Mouse (Mus musculus): ENCODE data around the gene Cox5a. TPM values are rescaled to one million over a fixed set of nuclear protein-coding genes. Genes with fewer than 3 reads are reported as not detected.

Gene Cox5a
- polyA plus RNA-seq, 1 experiment from 2014 or later = 761 TPM

DNA sequence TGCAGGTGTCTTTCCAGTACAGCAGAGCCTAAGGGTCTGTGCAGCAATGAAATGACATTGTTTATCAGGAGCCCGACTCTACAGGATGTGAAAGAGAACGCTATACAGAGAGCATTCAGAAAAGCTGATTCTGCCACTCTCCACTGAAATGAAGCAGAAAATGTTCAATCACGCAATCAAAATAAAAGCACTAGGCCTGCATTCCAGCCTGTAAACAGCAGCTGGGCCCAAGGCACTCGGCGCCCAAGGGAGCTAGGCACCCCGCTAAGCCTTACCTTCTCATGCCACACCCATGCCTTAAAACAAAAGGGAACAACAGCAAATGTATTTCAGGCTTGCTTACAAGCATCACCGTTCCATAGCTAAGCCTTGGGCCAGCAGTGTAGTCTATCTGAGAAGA lies 22.5 kb upstream of the Cox5a start:
- Histone ChIP-seq H3K36me3 (replicated peaks; ENCODE audit: insufficient read depth, low read length) (no peaks in the 10 kb centered on the region), H3K9me3 (ENCODE audit: low read length) (no peaks in the 10 kb centered on the region), H3K27me3 (ENCODE audit: insufficient read depth, low read length) (peaks cover 36% of the 10 kb centered on the region), H3K4me2 (ENCODE audit: low read depth, low read length) (no peak overlapping the region), H3K4me1 (ENCODE audit: insufficient read depth) (peaks cover 10% of the 10 kb centered on the region; the same call in 1 of the 2 replicates), H3K9ac (replicated peaks) (no peak overlapping the region), H3K27ac (ENCODE audit: low read depth) (no peak overlapping the region), H3K4me3 (ENCODE audit: low read depth, low read length) (no peak overlapping the region)
- DNase-seq (no peak), ATAC-seq (no peak)
- TF ChIP-seq CTCF (IDR thresholded peaks at IDR 0.05; ENCODE audit: low read depth) = no peak
- TF ChIP-seq EP300 (IDR thresholded peaks at IDR 0.05; ENCODE audit: low read depth) = no peak
- WGBS (ENCODE audit: insufficient replicate concordance) = 62% methylated on average over 7 of the region's 7 CpGs

DNA sequence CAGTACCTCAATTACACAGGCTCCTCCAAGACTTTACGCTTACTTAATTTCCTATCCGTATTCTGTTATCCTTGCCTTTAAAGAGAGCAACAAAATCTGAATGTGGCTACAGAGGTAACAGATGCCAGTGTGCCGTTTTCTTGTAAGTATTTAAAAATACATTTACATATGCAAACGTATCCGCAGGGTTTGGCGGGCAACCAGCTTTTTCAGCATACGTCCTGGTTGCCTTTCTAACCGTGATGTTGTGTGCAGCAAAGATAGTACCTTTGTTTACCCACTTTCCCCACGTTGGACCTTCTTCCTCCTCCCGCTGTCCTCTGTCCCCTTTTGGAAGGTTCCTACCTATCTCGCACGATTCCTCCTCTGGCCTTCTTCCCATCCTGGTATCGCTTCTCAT lies 19.6 kb upstream of the Cox5a start:
- TF ChIP-seq EP300 (IDR thresholded peaks at IDR 0.05; ENCODE audit: low read depth) = no peak
- no peak for TF ChIP-seq CTCF (IDR thresholded peaks at IDR 0.05; ENCODE audit: low read depth)
- Histone ChIP-seq H3K27ac (ENCODE audit: low read depth) (no peak overlapping the region), H3K4me2 (ENCODE audit: low read depth, low read length) (no peak overlapping the region), H3K9me3 (ENCODE audit: low read length) (no peaks in the 10 kb centered on the region), H3K4me1 (ENCODE audit: insufficient read depth) (peaks cover 35% of the 10 kb centered on the region), H3K9ac (replicated peaks) (no peak overlapping the region), H3K27me3 (ENCODE audit: insufficient read depth, low read length) (peaks cover 60% of the 10 kb centered on the region), H3K36me3 (replicated peaks; ENCODE audit: insufficient read depth, low read length) (no peaks in the 10 kb centered on the region), H3K4me3 (ENCODE audit: low read depth, low read length) (no peak overlapping the region)
- WGBS (ENCODE audit: insufficient replicate concordance) = 12% methylated on average over 13 of the region's 13 CpGs
- DNase-seq (no peak), ATAC-seq (no peak)

DNA sequence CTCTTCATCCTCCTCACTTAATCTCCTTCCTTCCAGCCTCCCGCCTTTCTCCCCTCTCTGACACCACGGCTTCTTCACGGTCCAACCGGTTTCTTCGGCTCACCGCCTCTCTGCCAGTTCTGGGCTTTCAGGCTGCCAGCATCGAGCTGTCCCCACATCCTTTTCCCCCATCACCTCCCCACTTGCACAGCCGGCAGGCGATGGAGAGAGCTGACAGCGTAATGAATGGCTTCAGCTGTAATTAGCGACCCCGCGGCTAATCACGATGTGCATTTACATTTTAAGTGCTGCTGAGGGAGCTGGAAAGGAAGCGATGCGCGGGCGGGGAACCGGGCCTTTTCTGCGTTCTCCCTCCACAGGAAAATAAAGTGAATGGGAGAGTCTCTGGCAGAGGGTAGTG lies 19.2 kb upstream of the Cox5a start:
- peaks cover 60% of the 10 kb centered on the region for H3K27me3 ChIP-seq (ENCODE audit: insufficient read depth, low read length)
- ATAC-seq (no peak), DNase-seq (no peak)
- no peak overlapping the region for H3K4me3 ChIP-seq (ENCODE audit: low read depth, low read length)
- TF ChIP-seq CTCF (IDR thresholded peaks at IDR 0.05; ENCODE audit: low read depth) (no peak), EP300 (IDR thresholded peaks at IDR 0.05; ENCODE audit: low read depth) (no peak)
- H3K4me2 ChIP-seq (ENCODE audit: low read depth, low read length) = no peak overlapping the region
- H3K36me3 ChIP-seq (replicated peaks; ENCODE audit: insufficient read depth, low read length) = no peaks in the 10 kb centered on the region
- no peak overlapping the region for H3K27ac ChIP-seq (ENCODE audit: low read depth)
- no peak overlapping the region for H3K9ac ChIP-seq (replicated peaks)
- peaks cover 35% of the 10 kb centered on the region for H3K4me1 ChIP-seq (ENCODE audit: insufficient read depth)
- WGBS (ENCODE audit: insufficient replicate concordance) = 3% methylated on average over 20 of the region's 20 CpGs
- H3K9me3 ChIP-seq (ENCODE audit: low read length) = no peaks in the 10 kb centered on the region

DNA sequence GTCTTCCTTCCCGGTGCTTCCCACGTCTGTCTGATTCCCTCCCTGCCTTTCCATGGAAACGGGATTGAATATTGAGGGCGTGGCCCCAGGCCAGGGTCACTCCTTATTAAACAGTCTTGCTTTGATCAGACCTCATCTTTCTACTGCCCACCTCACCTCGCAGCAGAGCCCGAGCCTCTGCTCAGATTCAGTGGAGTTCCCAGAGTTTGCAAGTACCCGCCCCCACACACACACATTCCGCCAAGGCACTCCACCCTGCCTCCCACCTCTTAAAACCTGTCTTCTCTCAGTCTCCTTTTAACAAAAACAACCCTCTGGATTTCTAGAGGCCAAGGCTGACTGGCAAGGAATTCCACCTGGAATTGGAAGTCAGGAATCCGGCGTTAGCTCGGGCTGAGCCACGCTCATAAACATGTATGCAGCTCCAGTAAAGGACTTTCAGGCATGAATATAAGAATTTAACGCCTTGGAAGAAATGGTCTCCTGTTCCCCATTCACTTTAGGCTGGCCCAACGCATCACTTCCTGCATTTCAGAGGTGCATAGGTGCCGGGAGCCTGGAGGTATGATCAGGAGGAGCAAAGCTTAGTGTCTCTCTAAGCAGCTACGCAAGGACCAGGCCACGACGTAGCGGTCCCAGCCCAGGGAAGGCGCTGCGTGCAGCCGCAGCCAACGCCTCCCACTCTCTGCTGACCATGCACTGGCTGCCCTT lies 18.0 kb upstream of the Cox5a start:
- ATAC-seq = no peak
- H3K9ac ChIP-seq (replicated peaks) = no peak overlapping the region
- 8% methylated on average over 23 of the region's 23 CpGs for WGBS (ENCODE audit: insufficient replicate concordance)
- H3K27ac ChIP-seq (ENCODE audit: low read depth) = no peak overlapping the region
- TF ChIP-seq CTCF (IDR thresholded peaks at IDR 0.05; ENCODE audit: low read depth) = no peak
- TF ChIP-seq EP300 (IDR thresholded peaks at IDR 0.05; ENCODE audit: low read depth) = no peak
- peaks cover 60% of the 10 kb centered on the region for H3K27me3 ChIP-seq (ENCODE audit: insufficient read depth, low read length)
- peak overlapping the region; percentile 76; the same call in 1 of the 2 replicates for H3K4me2 ChIP-seq (ENCODE audit: low read depth, low read length)
- peaks cover 29% of the 10 kb centered on the region for H3K4me1 ChIP-seq (ENCODE audit: insufficient read depth)
- no peaks in the 10 kb centered on the region for H3K36me3 ChIP-seq (replicated peaks; ENCODE audit: insufficient read depth, low read length)
- no peak for DNase-seq
- H3K4me3 ChIP-seq (ENCODE audit: low read depth, low read length) = peak overlapping the region; percentile 46
- no peaks in the 10 kb centered on the region for H3K9me3 ChIP-seq (ENCODE audit: low read length)

DNA sequence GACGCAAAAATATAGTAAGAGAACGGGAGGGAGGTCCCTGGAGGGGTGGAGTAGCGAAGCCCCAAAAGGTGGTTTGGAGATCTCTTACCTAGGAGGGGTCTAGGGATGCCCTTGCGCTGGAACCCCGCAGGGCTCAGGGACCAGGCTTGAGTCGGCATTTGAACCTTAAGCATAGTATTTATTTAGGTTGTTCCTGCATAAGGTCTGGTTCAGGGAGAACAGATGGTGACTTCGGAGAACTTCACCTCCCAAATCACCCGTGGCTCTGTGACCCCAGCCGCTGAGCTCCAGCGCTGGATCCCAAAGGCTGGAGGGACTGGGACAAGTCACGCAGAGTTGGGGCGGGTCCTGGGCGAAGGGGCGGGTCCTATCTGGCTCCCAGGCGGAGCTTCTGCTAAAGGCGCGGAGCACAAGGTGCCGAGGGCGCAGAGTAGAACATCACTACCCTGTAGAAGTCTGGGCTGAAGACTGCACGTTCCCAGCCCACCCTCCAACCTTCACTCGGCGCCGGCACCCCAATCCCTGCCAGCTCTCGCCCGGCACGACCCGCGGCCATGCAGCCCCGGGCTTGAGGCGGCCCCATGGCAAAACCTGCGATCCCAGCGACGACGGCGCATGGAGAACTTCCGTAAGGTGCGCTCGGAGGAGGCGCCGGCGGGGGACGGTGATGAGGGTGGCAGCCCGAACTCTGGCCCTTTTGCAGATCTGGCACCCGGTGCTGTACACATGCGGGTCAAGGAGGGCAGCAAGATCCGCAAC lies 17.3 kb upstream of the Cox5a start, which contains the start of gene Rpp25:
Gene Rpp25 (plus strand): TSS at position 405 of the 759 bp plus-strand sequence.
- peak; percentile 56 for DNase-seq

DNA sequence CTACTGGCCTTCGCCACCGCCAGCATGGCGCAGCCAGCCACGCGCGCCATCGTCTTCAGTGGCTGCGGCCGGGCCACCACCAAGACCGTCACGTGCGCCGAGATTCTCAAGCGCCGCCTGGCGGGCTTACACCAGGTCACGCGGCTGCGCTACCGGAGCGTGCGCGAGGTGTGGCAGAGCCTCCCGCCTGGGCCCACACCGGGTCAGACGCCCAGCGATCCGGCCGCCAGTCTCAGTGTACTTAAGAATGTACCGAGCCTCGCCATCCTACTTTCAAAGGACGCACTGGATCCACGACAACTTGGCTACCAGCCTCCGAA lies 16.7 kb upstream of the Cox5a start:
- Histone ChIP-seq H3K4me1 (ENCODE audit: insufficient read depth) (peaks cover 29% of the 10 kb centered on the region), H3K27me3 (ENCODE audit: insufficient read depth, low read length) (peaks cover 60% of the 10 kb centered on the region), H3K4me3 (ENCODE audit: low read depth, low read length) (peak overlapping the region; percentile 46), H3K27ac (ENCODE audit: low read depth) (no peak overlapping the region), H3K9me3 (ENCODE audit: low read length) (no peaks in the 10 kb centered on the region), H3K9ac (replicated peaks) (no peak overlapping the region), H3K4me2 (ENCODE audit: low read depth, low read length) (peak overlapping the region; percentile 76), H3K36me3 (replicated peaks; ENCODE audit: insufficient read depth, low read length) (no peaks in the 10 kb centered on the region)
- DNase-seq (peak; percentile 73), ATAC-seq (peak; percentile 38; the same call in 1 of the 2 replicates)
- TF ChIP-seq CTCF (IDR thresholded peaks at IDR 0.05; ENCODE audit: low read depth) (peak; percentile 66), EP300 (IDR thresholded peaks at IDR 0.05; ENCODE audit: low read depth) (no peak)
- WGBS (ENCODE audit: insufficient replicate concordance) = 2% methylated on average over 33 of the region's 34 CpGs

More for the DNA sequence above, 17.3 kb upstream of the Cox5a start, which contains the start of gene Rpp25:
- Histone ChIP-seq H3K4me1 (ENCODE audit: insufficient read depth) (peaks cover 29% of the 10 kb centered on the region), H3K9ac (replicated peaks) (no peak within 1 kb of the TSS), H3K36me3 (replicated peaks; ENCODE audit: insufficient read depth, low read length) (no peaks in the 10 kb centered on the region), H3K9me3 (ENCODE audit: low read length) (no peaks in the 10 kb centered on the region), H3K4me2 (ENCODE audit: low read depth, low read length) (peak within 1 kb of the TSS; percentile 76), H3K27ac (ENCODE audit: low read depth) (no peak within 1 kb of the TSS), H3K4me3 (ENCODE audit: low read depth, low read length) (peak within 1 kb of the TSS; percentile 46), H3K27me3 (ENCODE audit: insufficient read depth, low read length) (peaks cover 60% of the 10 kb centered on the region)
- TF ChIP-seq EP300 (IDR thresholded peaks at IDR 0.05; ENCODE audit: low read depth) = no peak
- no peak for TF ChIP-seq CTCF (IDR thresholded peaks at IDR 0.05; ENCODE audit: low read depth)
- ATAC-seq = peak; percentile 28; the same call in 1 of the 2 replicates
- WGBS (ENCODE audit: insufficient replicate concordance) = 2% methylated on average over 46 of the region's 46 CpGs

Measured in liver, postnatal 0 days (tissue).